In the genomic region with DNA sequence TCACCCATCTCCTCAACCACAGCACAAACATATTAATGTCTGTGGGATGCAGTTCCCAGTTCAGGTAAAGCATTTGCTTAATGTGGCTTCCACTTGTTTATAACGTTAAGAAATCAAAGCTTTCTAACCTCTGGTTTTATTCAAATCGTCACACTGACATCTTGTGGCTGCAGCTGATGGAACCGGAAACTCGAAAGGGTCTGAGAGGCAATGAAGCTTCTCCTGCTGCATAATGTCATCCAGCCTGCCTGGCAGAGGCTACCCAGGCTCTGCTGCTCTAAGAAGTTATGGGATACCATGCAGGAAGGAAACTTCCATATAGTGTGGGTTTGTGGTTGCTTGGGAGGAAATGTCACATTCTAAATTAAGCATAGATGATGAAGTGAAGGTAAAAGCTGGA, we compare ENCODE assay signal across 9 mouse cellular contexts.
A peak's percentile ranks its signal among the peaks of the same experiment; 100 is the strongest.
DNase-seq lines count a peak whose midpoint lies in the region; ATAC-seq and TF ChIP-seq lines count a peak whose summit lies in the region.
"Had no signal": no experiment of that assay in that cellular context is flagged by ENCODE, and none has a peak within 500 bp of the region (broad histone marks: within the 10 kb centered on the region; RNA-seq: fewer than 3 reads in every experiment).

No protein-coding gene starts in this region.

- H3K4me2 ChIP-seq in lung, embryonic 15.5 days: no peak overlapping the region
- no peak overlapping the region for H3K4me2 ChIP-seq in embryonic facial prominence, embryonic 11.5 days (ENCODE audit: low read depth, low read length)
- no peak overlapping the region for H3K4me2 ChIP-seq in midbrain, postnatal 0 days (ENCODE audit: low read depth, low read length, poor library complexity, severe bottlenecking)
- H3K4me2 ChIP-seq: neural tube, embryonic 12.5 days had no signal

- peak; percentile 19; the same call in 1 of the 2 replicates for ATAC-seq in lung, embryonic 15.5 days (ENCODE audit: borderline replicate concordance, extremely low read depth, low FRiP score, low TSS enrichment)
- no peak for ATAC-seq in embryonic facial prominence, embryonic 11.5 days (replicated peaks; ENCODE audit: insufficient number of reproducible peaks, low FRiP score, low TSS enrichment, low read depth)
- ATAC-seq in midbrain, postnatal 0 days (ENCODE audit: low FRiP score): no peak; the same call in 1 of the 2 replicates
- ATAC-seq in inflammation-experienced regulatory T-cells, adult 6 months: no peak
- no peak for ATAC-seq in monocyte, adult 5-6 weeks (replicated peaks; ENCODE audit: insufficient number of reproducible peaks, low FRiP score, low TSS enrichment, poor library complexity, severe bottlenecking)

- no peak overlapping the region for H3K27ac ChIP-seq in lung, embryonic 15.5 days
- no peak overlapping the region for H3K27ac ChIP-seq in embryonic facial prominence, embryonic 11.5 days (replicated peaks; ENCODE audit: low read depth, low read length)
- H3K27ac ChIP-seq in midbrain, postnatal 0 days (ENCODE audit: low read depth, low read length): no peak overlapping the region
- H3K27ac ChIP-seq: neural tube, embryonic 12.5 days had no signal

- no peaks in the 10 kb centered on the region for H3K27me3 ChIP-seq in lung, embryonic 15.5 days
- H3K27me3 ChIP-seq in embryonic facial prominence, embryonic 11.5 days (ENCODE audit: control insufficient read depth, insufficient read depth, low read length): no peaks in the 10 kb centered on the region
- no peaks in the 10 kb centered on the region for H3K27me3 ChIP-seq in midbrain, postnatal 0 days (ENCODE audit: insufficient read depth, low read length)
- H3K27me3 ChIP-seq: neural tube, embryonic 12.5 days had no signal

- TF ChIP-seq POLR2A in lung, adult 2 months (IDR thresholded peaks at IDR 0.05; ENCODE audit: borderline replicate concordance, extremely low read depth, low read depth, low read length): no peak

- no peaks in the 10 kb centered on the region for H3K9me3 ChIP-seq in lung, embryonic 15.5 days
- no peaks in the 10 kb centered on the region for H3K9me3 ChIP-seq in embryonic facial prominence, embryonic 11.5 days (replicated peaks; ENCODE audit: control insufficient read depth, low read length)
- H3K9me3 ChIP-seq in midbrain, postnatal 0 days (ENCODE audit: low read length): no peaks in the 10 kb centered on the region
- H3K9me3 ChIP-seq: neural tube, embryonic 12.5 days had no signal

- no peak for DNase-seq in lung, adult 2 months
- peak; percentile 41 for DNase-seq in embryonic facial prominence, embryonic 11.5 days (ENCODE audit: low spot score)
- DNase-seq in layer of hippocampus, adult 9-11 months: peak; percentile 42
- peak; percentile 73 for DNase-seq in midbrain, postnatal 0 days (ENCODE audit: low spot score)
- DNase-seq in MN1 (ENCODE audit: low spot score): no peak

- 16% methylated on average over 4 of the region's 4 CpGs for WGBS in lung, embryonic 15.5 days
- WGBS in lung, adult 2 months: 8% methylated on average over 4 of the region's 4 CpGs
- 29% methylated on average over 4 of the region's 4 CpGs for WGBS in embryonic facial prominence, embryonic 11.5 days
- WGBS in midbrain, postnatal 0 days: 14% methylated on average over 4 of the region's 4 CpGs

- H3K4me1 ChIP-seq in lung, embryonic 15.5 days: 0 out of 2 replicates have a peak, but pooled peaks cover 3% of the 10 kb centered on the region
- no peaks in the 10 kb centered on the region for H3K4me1 ChIP-seq in lung, adult 2 months (ENCODE audit: control insufficient read depth, insufficient read depth, low read length)
- no peaks in the 10 kb centered on the region for H3K4me1 ChIP-seq in embryonic facial prominence, embryonic 11.5 days (ENCODE audit: control insufficient read depth, insufficient read depth, low read length)
- no peaks in the 10 kb centered on the region for H3K4me1 ChIP-seq in midbrain, postnatal 0 days (ENCODE audit: insufficient read depth, low read length)
- H3K4me1 ChIP-seq: neural tube, embryonic 12.5 days had no signal

- H3K9ac ChIP-seq in lung, embryonic 15.5 days: no peak overlapping the region
- no peak overlapping the region for H3K9ac ChIP-seq in embryonic facial prominence, embryonic 11.5 days (replicated peaks; ENCODE audit: low read length)
- no peak overlapping the region for H3K9ac ChIP-seq in midbrain, postnatal 0 days (replicated peaks; ENCODE audit: low read length, poor library complexity, severe bottlenecking)
- H3K9ac ChIP-seq: neural tube, embryonic 12.5 days had no signal

- no peak overlapping the region for H3K4me3 ChIP-seq in lung, embryonic 15.5 days
- H3K4me3 ChIP-seq in lung, adult 2 months (replicated peaks; ENCODE audit: extremely low read depth, low read depth, low read length): no peak overlapping the region
- no peak overlapping the region for H3K4me3 ChIP-seq in embryonic facial prominence, embryonic 11.5 days (ENCODE audit: low read depth, low read length)
- H3K4me3 ChIP-seq in midbrain, postnatal 0 days (ENCODE audit: low read depth, low read length): no peak overlapping the region
- H3K4me3 ChIP-seq: neural tube, embryonic 12.5 days had no signal

- no peaks in the 10 kb centered on the region for H3K36me3 ChIP-seq in lung, embryonic 15.5 days
- H3K36me3 ChIP-seq in embryonic facial prominence, embryonic 11.5 days (replicated peaks; ENCODE audit: control insufficient read depth, insufficient read depth, low read depth, low read length): no peaks in the 10 kb centered on the region
- no peaks in the 10 kb centered on the region for H3K36me3 ChIP-seq in midbrain, postnatal 0 days (ENCODE audit: insufficient read depth, low read length)
- H3K36me3 ChIP-seq: neural tube, embryonic 12.5 days had no signal

- TF ChIP-seq CTCF in lung, adult 2 months (IDR thresholded peaks at IDR 0.05; ENCODE audit: insufficient read depth, low read length): no peak
- TF ChIP-seq CTCF in midbrain, postnatal 0 days (IDR thresholded peaks at IDR 0.05): peak; percentile 77

Comparison
In these comparisons a context has a peak if more than half of its experiments do, and no peak if none do; other contexts are left out.
1. DNase-seq: peak in embryonic facial prominence, embryonic 11.5 days (single experiment), layer of hippocampus, adult 9-11 months (single experiment) and midbrain, postnatal 0 days (single experiment); none in lung, adult 2 months (single experiment) and MN1 (single experiment).